Mouse (Mus musculus): ENCODE data around the gene Rnaset2a. TPM values are rescaled to one million over a fixed set of nuclear protein-coding genes. Genes with fewer than 3 reads are reported as not detected.
"Not testable (repeated sequence)": the region's sequence is repeated elsewhere in the genome, so short reads cannot be mapped to it uniquely, and the experiment has no call there.

Rnaset2a gene
- polyA plus RNA-seq (2014; fragmentation: Nextera tagmentation; extraction: Ambion mirVana): 18.7 and 20.0 TPM in 2 replicates

GRCm38 (mm10) chr17:8147439-8148316 is at the start of gene Rnaset2a, which contains the start of gene Gm49673:
Gene Rnaset2a (minus strand): TSS chr17:8148097.
Gene Gm49673 (minus strand): TSS chr17:8147788.
- H3K9ac ChIP-seq: peak within 1 kb of the TSS; percentile 63
- H3K27ac ChIP-seq; H3K27me3 ChIP-seq (ENCODE audit: control insufficient read depth, insufficient read depth, low read length); H3K9me3 ChIP-seq (ENCODE audit: control insufficient read depth, low read length); H3K36me3 ChIP-seq (replicated peaks; ENCODE audit: control insufficient read depth, insufficient read depth); H3K4me1 ChIP-seq (replicated peaks; ENCODE audit: control insufficient read depth, insufficient read depth, low read length); DNase-seq (ENCODE audit: low spot score): not testable (repeated sequence)
- H3K4me2 ChIP-seq (replicated peaks): peak within 1 kb of the TSS; percentile 63
- ATAC-seq (ENCODE audit: low FRiP score): peak; percentile 96
- WGBS: under 1% methylated on average over 42 of the region's 67 CpGs
- peak within 1 kb of the TSS; percentile 43 for H3K4me3 ChIP-seq (replicated peaks; ENCODE audit: low read length)

GRCm38 (mm10) chr17:8197652-8198051 is 49.8 kb upstream of the Rnaset2a start:
- no peak overlapping the region for H3K4me2 ChIP-seq (replicated peaks)
- no peak overlapping the region for H3K4me3 ChIP-seq (replicated peaks; ENCODE audit: low read length)
- no peaks in the 10 kb centered on the region for H3K4me1 ChIP-seq (replicated peaks; ENCODE audit: control insufficient read depth, insufficient read depth, low read length)
- no peak overlapping the region for H3K27ac ChIP-seq
- H3K9me3 ChIP-seq (ENCODE audit: control insufficient read depth, low read length): no peaks in the 10 kb centered on the region
- no peak overlapping the region for H3K9ac ChIP-seq
- DNase-seq (ENCODE audit: low spot score) (peak; percentile 32), ATAC-seq (ENCODE audit: low FRiP score) (no peak)
- peaks cover 43% of the 10 kb centered on the region for H3K36me3 ChIP-seq (replicated peaks; ENCODE audit: control insufficient read depth, insufficient read depth)
- 79% methylated on average over 3 of the region's 3 CpGs for WGBS
- H3K27me3 ChIP-seq (ENCODE audit: control insufficient read depth, insufficient read depth, low read length): no peaks in the 10 kb centered on the region

DNA sequence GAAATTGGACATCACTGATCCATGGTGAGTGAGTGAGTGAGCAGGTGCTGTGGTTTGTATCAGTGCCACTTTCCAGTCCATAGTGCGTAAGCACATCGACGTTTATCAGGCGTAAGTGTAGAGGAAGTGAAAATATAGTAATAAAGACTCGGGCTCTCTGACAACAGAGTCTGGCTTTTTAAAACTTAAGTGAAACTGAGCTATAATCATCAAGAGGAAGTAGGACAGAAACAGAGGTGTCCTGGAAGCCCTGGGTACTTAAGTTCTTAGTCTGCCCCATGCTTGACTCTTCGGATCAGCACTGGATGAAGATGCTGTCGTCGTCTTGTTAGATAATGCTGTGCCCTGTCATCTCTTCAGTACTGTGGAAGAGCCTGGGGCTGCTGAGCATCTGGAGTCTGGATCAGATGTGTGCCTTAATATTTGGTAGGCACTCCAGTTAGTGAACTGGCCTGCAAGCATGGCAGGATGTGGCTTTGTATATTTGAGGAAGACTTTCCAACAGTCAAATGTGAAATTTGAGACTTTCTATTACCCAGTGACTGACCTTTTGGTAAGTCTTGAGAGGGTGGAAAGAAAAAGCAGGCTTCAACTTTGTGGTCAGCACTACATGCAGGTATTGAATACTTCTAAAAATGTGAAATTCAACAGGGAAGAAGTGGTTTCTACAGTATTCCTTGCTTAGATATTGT is 47.9 kb upstream of the Rnaset2a start:
- ATAC-seq (ENCODE audit: low FRiP score) (no peak), DNase-seq (ENCODE audit: low spot score) (no peak)
- Histone ChIP-seq H3K9ac (no peak overlapping the region), H3K27me3 (ENCODE audit: control insufficient read depth, insufficient read depth, low read length) (no peaks in the 10 kb centered on the region), H3K4me3 (replicated peaks; ENCODE audit: low read length) (no peak overlapping the region), H3K4me2 (replicated peaks) (no peak overlapping the region), H3K4me1 (replicated peaks; ENCODE audit: control insufficient read depth, insufficient read depth, low read length) (no peaks in the 10 kb centered on the region), H3K36me3 (replicated peaks; ENCODE audit: control insufficient read depth, insufficient read depth) (peaks cover 54% of the 10 kb centered on the region), H3K9me3 (ENCODE audit: control insufficient read depth, low read length) (no peaks in the 10 kb centered on the region), H3K27ac (no peak overlapping the region)
- WGBS: 95% methylated on average over 8 of the region's 8 CpGs

- H3K36me3 ChIP-seq (replicated peaks; ENCODE audit: control insufficient read depth, insufficient read depth): peaks cover 75% of the 10 kb centered on the region
These were observed 45.8 kb upstream of the Rnaset2a start for GRCm38 (mm10) chr17:8193678-8194077.

DNA sequence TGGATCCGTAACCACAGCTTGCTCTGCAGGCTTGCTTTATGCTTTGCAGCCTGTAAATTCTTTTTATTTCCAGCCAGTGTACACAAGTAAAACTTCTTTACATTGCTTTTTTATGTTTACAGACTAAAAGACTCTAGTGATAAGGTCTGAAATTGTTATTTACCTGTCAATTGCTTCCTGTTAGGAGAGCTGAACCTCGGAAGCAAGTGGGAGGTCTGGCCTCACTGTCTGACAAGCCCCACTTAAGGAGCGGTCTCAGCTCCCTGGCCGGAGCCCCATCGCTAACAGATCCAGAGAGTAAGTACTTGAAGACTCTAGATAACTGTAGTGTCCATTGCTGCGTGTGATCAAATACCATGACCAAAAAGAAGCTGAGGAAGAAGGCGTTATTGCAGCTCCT is 36.3 kb upstream of the Rnaset2a start:
- ATAC-seq (ENCODE audit: low FRiP score) (no peak), DNase-seq (ENCODE audit: low spot score) (no peak)
- Histone ChIP-seq H3K27me3 (ENCODE audit: control insufficient read depth, insufficient read depth, low read length) (no peaks in the 10 kb centered on the region), H3K36me3 (replicated peaks; ENCODE audit: control insufficient read depth, insufficient read depth) (peaks cover 82% of the 10 kb centered on the region), H3K4me2 (replicated peaks) (no peak overlapping the region), H3K4me3 (replicated peaks; ENCODE audit: low read length) (no peak overlapping the region), H3K4me1 (replicated peaks; ENCODE audit: control insufficient read depth, insufficient read depth, low read length) (no peaks in the 10 kb centered on the region), H3K9ac (no peak overlapping the region), H3K27ac (no peak overlapping the region), H3K9me3 (ENCODE audit: control insufficient read depth, low read length) (no peaks in the 10 kb centered on the region)
- WGBS: 91% methylated on average over 7 of the region's 7 CpGs

More at GRCm38 (mm10) chr17:8193678-8194077, 45.8 kb upstream of the Rnaset2a start:
- WGBS: 89% methylated on average over 8 of the region's 8 CpGs
- no peak for DNase-seq (ENCODE audit: low spot score)
- Histone ChIP-seq H3K4me3 (replicated peaks; ENCODE audit: low read length) (no peak overlapping the region), H3K27ac (no peak overlapping the region), H3K4me1 (replicated peaks; ENCODE audit: control insufficient read depth, insufficient read depth, low read length) (no peaks in the 10 kb centered on the region), H3K4me2 (replicated peaks) (no peak overlapping the region), H3K9ac (no peak overlapping the region), H3K27me3 (ENCODE audit: control insufficient read depth, insufficient read depth, low read length) (no peaks in the 10 kb centered on the region), H3K9me3 (ENCODE audit: control insufficient read depth, low read length) (no peaks in the 10 kb centered on the region)
- no peak for ATAC-seq (ENCODE audit: low FRiP score)

GRCm38 (mm10) chr17:8183815-8184214 is 35.9 kb upstream of the Rnaset2a start:
- no peak for ATAC-seq (ENCODE audit: low FRiP score)
- no peak for DNase-seq (ENCODE audit: low spot score)
- Histone ChIP-seq H3K4me2 (replicated peaks) (no peak overlapping the region), H3K4me1 (replicated peaks; ENCODE audit: control insufficient read depth, insufficient read depth, low read length) (no peaks in the 10 kb centered on the region), H3K36me3 (replicated peaks; ENCODE audit: control insufficient read depth, insufficient read depth) (peaks cover 80% of the 10 kb centered on the region), H3K27ac (no peak overlapping the region), H3K9me3 (ENCODE audit: control insufficient read depth, low read length) (no peaks in the 10 kb centered on the region), H3K9ac (no peak overlapping the region), H3K27me3 (ENCODE audit: control insufficient read depth, insufficient read depth, low read length) (no peaks in the 10 kb centered on the region), H3K4me3 (replicated peaks; ENCODE audit: low read length) (no peak overlapping the region)
- WGBS: 92% methylated on average over 5 of the region's 5 CpGs

DNA sequence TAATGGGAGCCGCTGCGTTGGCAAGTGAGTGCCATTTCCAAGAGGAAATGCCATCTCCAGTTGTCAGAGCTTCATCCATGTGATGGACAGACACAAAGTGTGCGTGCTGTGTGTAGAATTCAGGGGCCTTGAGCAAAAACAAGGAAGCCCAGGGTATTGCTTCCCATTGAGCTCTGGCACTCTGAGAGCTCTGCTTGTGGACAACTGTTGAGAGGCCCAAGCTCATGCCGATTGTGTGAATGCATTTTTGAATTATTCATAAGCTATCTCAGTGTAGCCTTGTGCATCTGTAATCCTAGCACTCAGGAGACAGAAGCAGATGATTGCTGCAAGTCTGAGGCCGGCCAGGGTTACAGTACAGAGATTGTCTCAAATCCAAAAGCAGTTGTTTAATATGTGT is 29.2 kb upstream of the Rnaset2a start:
- H3K4me2 ChIP-seq (replicated peaks): no peak overlapping the region
- 0 out of 2 replicates have a peak, but pooled peaks cover 3% of the 10 kb centered on the region for H3K4me1 ChIP-seq (replicated peaks; ENCODE audit: control insufficient read depth, insufficient read depth, low read length)
- H3K27ac ChIP-seq: 0 out of 2 replicates have a peak overlapping the region, but pooled peaks have one; percentile 38
- no peaks in the 10 kb centered on the region for H3K9me3 ChIP-seq (ENCODE audit: control insufficient read depth, low read length)
- peaks cover 83% of the 10 kb centered on the region for H3K36me3 ChIP-seq (replicated peaks; ENCODE audit: control insufficient read depth, insufficient read depth)
- DNase-seq (ENCODE audit: low spot score): peak; percentile 32
- no peaks in the 10 kb centered on the region for H3K27me3 ChIP-seq (ENCODE audit: control insufficient read depth, insufficient read depth, low read length)
- ATAC-seq (ENCODE audit: low FRiP score): peak; percentile 60; the same call in 1 of the 2 replicates
- no peak overlapping the region for H3K9ac ChIP-seq
- no peak overlapping the region for H3K4me3 ChIP-seq (replicated peaks; ENCODE audit: low read length)
- WGBS: 53% methylated on average over 5 of the region's 5 CpGs

- WGBS: 73% methylated on average over 4 of the region's 4 CpGs
These were observed 23.2 kb upstream of the Rnaset2a start for GRCm38 (mm10) chr17:8171081-8171480.

DNA sequence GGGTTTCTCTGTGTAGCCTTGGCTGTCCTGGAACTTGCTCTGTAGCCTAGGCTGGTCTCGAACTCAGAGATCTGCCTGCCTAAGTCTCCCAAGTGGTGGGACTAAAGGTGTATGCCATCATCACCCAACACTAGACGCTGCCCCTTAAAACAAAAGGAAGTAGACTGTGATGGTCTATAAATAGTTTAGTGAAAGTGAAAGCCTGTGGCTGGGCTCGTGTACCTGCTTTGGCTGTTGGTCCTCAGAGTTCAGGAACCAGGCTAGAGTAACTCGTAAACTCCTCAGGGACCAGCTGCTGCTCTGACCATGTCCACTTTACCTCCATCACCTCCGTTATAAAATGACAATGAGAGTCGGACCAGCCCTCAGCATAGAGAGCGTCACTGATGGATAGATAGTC is 22.4 kb upstream of the Rnaset2a start:
- H3K27ac ChIP-seq: no peak overlapping the region
- ATAC-seq (ENCODE audit: low FRiP score) (no peak), DNase-seq (ENCODE audit: low spot score) (no peak)
- H3K9me3 ChIP-seq (ENCODE audit: control insufficient read depth, low read length): no peaks in the 10 kb centered on the region
- no peak overlapping the region for H3K4me2 ChIP-seq (replicated peaks)
- peaks cover 66% of the 10 kb centered on the region for H3K36me3 ChIP-seq (replicated peaks; ENCODE audit: control insufficient read depth, insufficient read depth)
- H3K4me1 ChIP-seq (replicated peaks; ENCODE audit: control insufficient read depth, insufficient read depth, low read length): no peaks in the 10 kb centered on the region
- no peak overlapping the region for H3K9ac ChIP-seq
- 94% methylated on average over 7 of the region's 7 CpGs for WGBS
- no peaks in the 10 kb centered on the region for H3K27me3 ChIP-seq (ENCODE audit: control insufficient read depth, insufficient read depth, low read length)
- H3K4me3 ChIP-seq (replicated peaks; ENCODE audit: low read length): no peak overlapping the region

More at GRCm38 (mm10) chr17:8171081-8171480, 23.2 kb upstream of the Rnaset2a start:
- Histone ChIP-seq H3K4me2 (replicated peaks) (no peak overlapping the region), H3K27ac (no peak overlapping the region), H3K9me3 (ENCODE audit: control insufficient read depth, low read length) (no peaks in the 10 kb centered on the region), H3K4me3 (replicated peaks; ENCODE audit: low read length) (no peak overlapping the region), H3K4me1 (replicated peaks; ENCODE audit: control insufficient read depth, insufficient read depth, low read length) (no peaks in the 10 kb centered on the region), H3K9ac (no peak overlapping the region), H3K27me3 (ENCODE audit: control insufficient read depth, insufficient read depth, low read length) (no peaks in the 10 kb centered on the region), H3K36me3 (replicated peaks; ENCODE audit: control insufficient read depth, insufficient read depth) (peaks cover 74% of the 10 kb centered on the region)
- no peak for ATAC-seq (ENCODE audit: low FRiP score)
- no peak for DNase-seq (ENCODE audit: low spot score)
